Mouse (Mus musculus): ENCODE data around the gene Zfp750. TPM values are rescaled to one million over a fixed set of nuclear protein-coding genes. Genes with fewer than 3 reads are reported as not detected.

Zfp750 gene
- polyA plus RNA-seq, 1 experiment from 2014 or later: 9.9 TPM

DNA sequence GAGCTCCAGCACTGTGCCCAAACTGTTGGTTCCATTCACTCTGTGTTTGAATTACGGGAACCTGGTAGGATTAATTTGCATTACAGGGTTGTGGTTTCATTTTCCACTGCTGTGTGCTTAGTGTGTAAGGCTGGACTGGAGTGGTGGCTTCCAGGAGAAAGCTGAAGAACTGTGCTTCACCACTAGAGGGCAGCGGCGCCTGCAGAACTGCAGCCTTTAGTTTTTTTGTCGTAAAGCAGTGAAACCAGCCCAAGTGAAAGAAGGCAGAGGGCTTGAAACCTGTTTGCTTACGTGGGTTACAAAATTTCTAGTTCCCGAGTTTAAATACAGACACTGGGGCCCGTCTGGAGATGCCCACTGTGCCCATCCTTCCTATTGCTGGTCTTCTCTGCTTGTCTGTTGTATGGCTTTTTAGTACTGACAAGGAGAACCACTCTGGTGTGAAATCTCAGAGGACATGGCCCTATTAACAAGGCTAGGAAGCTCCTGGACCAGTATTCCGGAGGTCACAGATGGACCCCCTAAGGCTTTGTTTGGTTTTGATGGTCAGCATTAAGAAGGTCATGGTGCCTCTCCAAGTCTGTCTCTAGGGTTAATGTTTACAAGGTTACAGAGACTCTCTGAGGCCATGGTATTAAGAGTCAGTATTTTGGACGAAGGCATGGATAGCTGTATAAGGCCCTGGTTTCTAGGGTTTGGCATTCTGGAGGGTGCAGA lies 43.3 kb downstream of the Zfp750 start:
- Histone ChIP-seq H3K27ac (replicated peaks; ENCODE audit: low read depth, low read length) (no peak overlapping the region), H3K27me3 (replicated peaks; ENCODE audit: control insufficient read depth, insufficient read depth, low read length) (no peaks in the 10 kb centered on the region), H3K36me3 (ENCODE audit: control insufficient read depth, insufficient read depth, low read length) (peaks cover 25% of the 10 kb centered on the region; the same call in 1 of the 2 replicates), H3K4me3 (ENCODE audit: low read depth, low read length) (no peak overlapping the region), H3K4me1 (ENCODE audit: control insufficient read depth, insufficient read depth, low read length) (no peaks in the 10 kb centered on the region), H3K9me3 (ENCODE audit: control insufficient read depth, low read length) (no peaks in the 10 kb centered on the region), H3K4me2 (ENCODE audit: low read depth, low read length) (no peak overlapping the region), H3K9ac (ENCODE audit: low read depth, low read length) (no peak overlapping the region)
- WGBS: 38% methylated on average over 9 of the region's 9 CpGs
- ATAC-seq (ENCODE audit: low read depth) (0 out of 2 replicates have a peak, but pooled peaks have one; percentile 34), DNase-seq (ENCODE audit: low spot score) (peak; percentile 80)

DNA sequence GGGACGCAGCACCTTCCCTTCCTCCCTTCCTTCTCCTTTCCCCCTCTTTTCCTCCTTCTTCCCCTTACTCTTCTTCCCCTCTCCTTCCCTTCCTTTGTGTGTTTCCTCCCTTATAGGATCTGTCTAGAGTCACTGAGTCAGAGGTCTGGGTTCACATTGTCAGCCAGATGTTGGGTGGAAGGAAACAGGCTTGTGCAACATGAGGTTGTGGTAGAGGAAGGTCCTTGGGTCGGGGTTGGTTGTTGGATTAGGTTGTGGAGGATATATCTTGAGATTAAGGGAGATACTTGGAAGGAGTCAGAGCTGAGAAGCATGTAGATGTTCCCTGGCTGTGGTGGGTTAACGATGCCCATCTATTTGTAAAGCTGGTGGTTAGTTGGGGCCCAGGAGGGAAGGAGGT lies 44.3 kb downstream of the Zfp750 start:
- ATAC-seq (ENCODE audit: low read depth): no peak
- no peak overlapping the region for H3K27ac ChIP-seq (replicated peaks; ENCODE audit: low read depth, low read length)
- WGBS: 86% methylated on average over 3 of the region's 3 CpGs

DNA sequence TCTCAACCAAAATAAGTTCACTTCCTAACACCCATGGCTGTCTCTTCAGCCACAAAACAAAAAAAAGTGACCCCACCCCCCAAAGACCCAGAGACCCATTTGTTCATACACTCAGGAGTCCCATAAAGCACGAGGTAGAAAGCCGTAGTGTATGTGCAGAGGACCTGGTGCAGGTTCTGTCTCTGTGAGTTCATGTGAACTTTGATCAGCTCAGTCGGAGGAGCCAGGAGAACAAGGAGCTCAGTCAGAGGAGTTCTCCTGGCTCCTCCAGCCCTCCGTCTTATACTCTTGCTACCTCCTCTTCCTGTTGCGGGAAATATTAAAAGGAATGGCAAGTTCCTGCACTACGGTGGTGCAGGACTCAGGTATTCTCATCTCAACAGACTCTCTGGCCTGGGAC lies 51.7 kb downstream of the Zfp750 start:
- Histone ChIP-seq H3K9ac (ENCODE audit: low read depth, low read length) (no peak overlapping the region), H3K27me3 (replicated peaks; ENCODE audit: control insufficient read depth, insufficient read depth, low read length) (no peaks in the 10 kb centered on the region), H3K4me3 (ENCODE audit: low read depth, low read length) (no peak overlapping the region), H3K9me3 (ENCODE audit: control insufficient read depth, low read length) (no peaks in the 10 kb centered on the region), H3K4me2 (ENCODE audit: low read depth, low read length) (no peak overlapping the region), H3K27ac (replicated peaks; ENCODE audit: low read depth, low read length) (no peak overlapping the region), H3K4me1 (ENCODE audit: control insufficient read depth, insufficient read depth, low read length) (no peaks in the 10 kb centered on the region), H3K36me3 (ENCODE audit: control insufficient read depth, insufficient read depth, low read length) (peaks cover 55% of the 10 kb centered on the region)
- no peak for ATAC-seq (ENCODE audit: low read depth)
- 95% methylated on average over 6 of the region's 6 CpGs for WGBS
- no peak for DNase-seq (ENCODE audit: low spot score)

More for the DNA sequence above, 44.3 kb downstream of the Zfp750 start:
- Histone ChIP-seq H3K9ac (ENCODE audit: low read depth, low read length) (no peak overlapping the region), H3K36me3 (ENCODE audit: control insufficient read depth, insufficient read depth, low read length) (peaks cover 30% of the 10 kb centered on the region; the same call in 1 of the 2 replicates), H3K4me1 (ENCODE audit: control insufficient read depth, insufficient read depth, low read length) (no peaks in the 10 kb centered on the region), H3K9me3 (ENCODE audit: control insufficient read depth, low read length) (no peaks in the 10 kb centered on the region), H3K4me2 (ENCODE audit: low read depth, low read length) (no peak overlapping the region), H3K27me3 (replicated peaks; ENCODE audit: control insufficient read depth, insufficient read depth, low read length) (no peaks in the 10 kb centered on the region), H3K4me3 (ENCODE audit: low read depth, low read length) (no peak overlapping the region)
- DNase-seq (ENCODE audit: low spot score): no peak

Other genes starting within 250 kb of the Zfp750 start
- gene Wdr45b, start 164.9 kb downstream of the Zfp750 start, polyA plus RNA-seq (2014; fragmentation: Nextera tagmentation; extraction: Ambion mirVana): 108 and 111 TPM in 2 replicates
- 34.7 and 43.7 TPM in 2 replicates for gene Rab40b, start 131.1 kb downstream of the Zfp750 start, polyA plus RNA-seq (2014; fragmentation: Nextera tagmentation; extraction: Ambion mirVana)
- 5.4 and 6.6 TPM in 2 replicates for gene Fn3krp, start 97.9 kb downstream of the Zfp750 start, polyA plus RNA-seq (2014; fragmentation: Nextera tagmentation; extraction: Ambion mirVana)
- gene Fn3k, start 84.4 kb downstream of the Zfp750 start, polyA plus RNA-seq (2014; fragmentation: Nextera tagmentation; extraction: Ambion mirVana): 2.4 and 3.7 TPM in 2 replicates
- gene Tbcd, start 67.4 kb downstream of the Zfp750 start, polyA plus RNA-seq (2014; fragmentation: Nextera tagmentation; extraction: Ambion mirVana): 38.8 and 40.3 TPM in 2 replicates
- gene B3gntl1, start 153.8 kb upstream of the Zfp750 start, polyA plus RNA-seq (2014; fragmentation: Nextera tagmentation; extraction: Ambion mirVana): 6.8 and 8.5 TPM in 2 replicates
- 41.6 and 58.0 TPM in 2 replicates for gene Metrnl, start 182.2 kb upstream of the Zfp750 start, polyA plus RNA-seq (2014; fragmentation: Nextera tagmentation; extraction: Ambion mirVana)